Mouse (Mus musculus) lung, embryonic 14.5 days (tissue): ENCODE measurements around the gene Lif. TPM values are rescaled to one million over a fixed set of nuclear protein-coding genes. Genes with fewer than 3 reads are reported as not detected.
A peak's percentile ranks its signal among the peaks of the same experiment; 100 is the strongest.

ENCODE experiments used
- ATAC-seq: fragments of 200-750 bp; cut with Nextera tagmentation; 2 replicates; pipeline ENCODE4 v1.8.0; 2017; ENCODE audit warnings: mild to moderate bottlenecking, moderate TSS enrichment, moderate library complexity; ENCODE audit not compliant: insufficient read depth
- DNase-seq: peaks from one replicate; pipeline ENCODE4 v3.0.0-alpha.2; 2015
- H3K27ac ChIP-seq: fragments of 300-500 bp; sonication (generic); 2 replicates; pipeline ENCODE4 v1.5.1; 2014; ENCODE audit warnings: low read depth, mild to moderate bottlenecking, moderate library complexity
- H3K27me3 ChIP-seq: fragments of 300-500 bp; sonication (generic); 2 replicates; pipeline ENCODE4 v1.6.1; 2014; ENCODE audit warnings: low read length, control low read depth; ENCODE audit not compliant: insufficient read depth
- H3K36me3 ChIP-seq: fragments of 300-500 bp; sonication (generic); 2 replicates; pipeline ENCODE4 v1.6.1; 2014; ENCODE audit warnings: control low read depth; ENCODE audit not compliant: insufficient read depth
- H3K4me1 ChIP-seq: fragments of 300-500 bp; sonication (generic); 2 replicates; pipeline ENCODE4 v1.6.1; 2014; ENCODE audit warnings: antibody characterized with exemption, control low read depth; ENCODE audit not compliant: insufficient read depth
- H3K4me2 ChIP-seq: fragments of 300-500 bp; sonication (generic); 2 replicates; pipeline ENCODE4 v1.6.1; 2014; ENCODE audit warnings: mild to moderate bottlenecking
- H3K4me3 ChIP-seq: fragments of 300-500 bp; sonication (generic); 2 replicates; pipeline ENCODE4 v1.5.1; 2014; ENCODE audit warnings: low read depth, low read length
- H3K9ac ChIP-seq: fragments of 300-500 bp; sonication (generic); 2 replicates; pipeline ENCODE4 v1.6.1; 2014
- H3K9me3 ChIP-seq: fragments of 300-500 bp; sonication (generic); 2 replicates; pipeline ENCODE4 v1.6.1; 2016; ENCODE audit warnings: low read depth, low read length, control low read depth
- CTCF ChIP-seq: IDR thresholded peaks from 2 replicates; pipeline ENCODE4 v1.5.1; 2016; ENCODE audit warnings: antibody characterized with exemption, low read depth
- WGBS: fragments of 180-500 bp; shearing (Covaris S2); extraction: QIAGEN DNeasy Blood & Tissue Kit; methylation state at CpG from one replicate; pipeline ENCODE4 v1.1.7; 2014; 5-methylcytosine and 5-hydroxymethylcytosine counted together
- polyA plus RNA-seq: library from polyadenylated mRNA; unstranded; fragments of >200 nt; fragmentation: Nextera tagmentation; extraction: Ambion mirVana; gene quantifications from 2 replicates; pipeline ENCODE4 v1.2.1, GENCODE M21; 2014

Gene Lif
- polyA plus RNA-seq, 1 experiment from 2014 or later, result 0.33 TPM

DNA sequence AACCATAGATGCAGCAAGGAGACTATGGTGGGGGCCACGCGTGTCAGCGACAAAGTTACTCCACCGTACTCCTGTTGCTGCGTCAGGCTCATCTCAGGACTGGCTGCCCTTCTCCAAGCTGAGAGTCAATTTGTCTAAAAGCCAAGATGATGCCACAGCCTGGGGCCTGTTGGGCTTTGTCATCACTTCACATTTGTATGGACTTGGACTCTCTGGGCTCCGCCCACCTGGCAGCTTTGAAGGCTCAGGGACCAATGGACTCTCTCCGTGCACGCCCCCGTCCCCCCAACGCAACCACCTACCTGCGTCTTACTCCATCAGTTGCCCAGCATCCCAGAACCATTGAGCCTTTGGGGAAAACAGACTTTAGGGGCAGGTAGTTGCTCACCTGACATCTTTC is 14.2 kb downstream of the Lif start:
- DNase-seq (no peak), ATAC-seq (no peak)
- no peak overlapping the region for H3K4me2 ChIP-seq
- H3K4me3 ChIP-seq, result no peak overlapping the region
- H3K27ac ChIP-seq, result no peak overlapping the region; the same call in 1 of the 2 replicates
- peaks cover 36% of the 10 kb centered on the region for H3K27me3 ChIP-seq
- no peak overlapping the region for H3K9ac ChIP-seq
- no peaks in the 10 kb centered on the region for H3K36me3 ChIP-seq
- no peak for TF ChIP-seq CTCF
- no peaks in the 10 kb centered on the region for H3K9me3 ChIP-seq
- WGBS, result 71% methylated on average over 11 of the region's 11 CpGs
- H3K4me1 ChIP-seq, result no peaks in the 10 kb centered on the region; the same call in 1 of the 2 replicates

GRCm38 (mm10) chr11:4276411-4276861 is 19.1 kb downstream of the Lif start:
- Histone ChIP-seq H3K9ac (no peak overlapping the region), H3K4me1 (peaks cover 4% of the 10 kb centered on the region; the same call in 1 of the 2 replicates), H3K4me3 (no peak overlapping the region), H3K27me3 (no peaks in the 10 kb centered on the region), H3K4me2 (no peak overlapping the region), H3K27ac (peak overlapping the region; percentile 26; the same call in 1 of the 2 replicates), H3K9me3 (no peaks in the 10 kb centered on the region), H3K36me3 (no peaks in the 10 kb centered on the region)
- 24% methylated on average over 11 of the region's 11 CpGs for WGBS
- ATAC-seq (peak; percentile 88), DNase-seq (peak; percentile 70)
- no peak for TF ChIP-seq CTCF

DNA sequence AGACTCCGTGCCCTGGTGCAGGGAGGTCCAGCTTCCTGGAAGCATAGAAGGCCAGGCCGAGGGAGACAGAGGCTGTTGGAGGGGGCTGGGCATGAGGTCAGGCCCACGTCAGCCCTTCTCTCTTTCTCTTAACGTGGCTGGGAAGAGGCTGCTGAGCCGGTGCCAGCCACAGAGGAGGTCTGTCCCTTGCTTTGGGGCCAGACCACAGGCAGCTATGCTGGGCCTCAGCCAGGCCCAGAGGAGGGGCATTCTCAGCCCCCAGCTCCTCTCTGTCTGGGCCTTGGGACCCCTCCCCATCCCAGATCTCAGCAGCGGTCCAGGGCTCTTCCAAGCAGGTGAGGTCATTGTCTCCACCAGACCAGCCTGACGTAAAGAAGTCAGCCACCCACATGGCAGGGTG is 22.6 kb downstream of the Lif start:
- Histone ChIP-seq H3K4me2 (no peak overlapping the region), H3K36me3 (no peaks in the 10 kb centered on the region), H3K27me3 (no peaks in the 10 kb centered on the region), H3K27ac (no peak overlapping the region), H3K9ac (no peak overlapping the region), H3K4me1 (peaks cover 4% of the 10 kb centered on the region; the same call in 1 of the 2 replicates), H3K4me3 (no peak overlapping the region), H3K9me3 (no peaks in the 10 kb centered on the region)
- WGBS, result 46% methylated on average over 7 of the region's 7 CpGs
- no peak for DNase-seq
- ATAC-seq, result no peak
- no peak for TF ChIP-seq CTCF

DNA sequence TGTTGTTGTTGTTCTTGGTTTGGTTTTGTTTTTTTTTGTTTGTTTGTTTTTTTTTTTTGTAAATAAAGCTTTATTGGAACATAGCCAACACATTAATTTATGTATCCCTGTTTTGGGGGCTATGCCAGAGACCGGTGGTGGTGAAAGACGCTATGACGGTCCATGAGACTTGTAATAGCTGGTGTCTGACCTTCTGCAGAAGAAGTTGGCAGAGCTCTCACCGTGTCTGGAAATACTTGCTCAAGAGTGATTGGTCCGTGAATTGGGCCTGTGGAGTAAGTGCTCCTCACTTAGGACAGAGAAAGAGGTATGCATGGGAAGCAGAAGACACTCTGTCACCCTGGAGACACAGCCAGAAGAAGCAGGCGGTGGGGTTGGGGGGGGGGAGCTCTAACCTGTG is 24.5 kb downstream of the Lif start:
- Histone ChIP-seq H3K4me3 (no peak overlapping the region), H3K36me3 (no peaks in the 10 kb centered on the region), H3K4me2 (no peak overlapping the region), H3K9me3 (no peaks in the 10 kb centered on the region), H3K27me3 (no peaks in the 10 kb centered on the region), H3K27ac (no peak overlapping the region), H3K4me1 (peaks cover 4% of the 10 kb centered on the region; the same call in 1 of the 2 replicates), H3K9ac (no peak overlapping the region)
- DNase-seq, result no peak
- WGBS, result 63% methylated on average over 6 of the region's 6 CpGs
- no peak for TF ChIP-seq CTCF
- ATAC-seq, result no peak

DNA sequence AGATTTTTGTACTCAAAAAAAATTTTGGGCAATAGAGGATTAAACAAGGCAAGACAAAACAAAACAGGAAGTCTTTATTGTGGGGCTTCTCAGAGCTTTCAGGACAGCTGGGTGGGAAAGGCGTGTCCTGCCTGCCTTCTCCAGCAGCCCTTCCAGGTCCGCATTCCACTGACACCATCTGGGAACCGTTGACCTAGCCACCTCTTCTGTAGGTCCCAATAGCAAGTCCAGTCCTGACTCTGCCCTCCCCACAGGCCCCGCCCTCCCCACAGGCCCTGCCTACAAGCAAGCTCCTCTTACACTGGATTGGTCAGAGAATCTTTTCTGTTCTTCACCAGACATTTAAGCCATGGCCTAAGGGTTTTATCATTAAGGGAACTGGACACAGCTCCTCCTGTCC is 26.3 kb downstream of the Lif start:
- Histone ChIP-seq H3K9ac (no peak overlapping the region), H3K4me1 (peaks cover 4% of the 10 kb centered on the region; the same call in 1 of the 2 replicates), H3K4me2 (no peak overlapping the region), H3K36me3 (no peaks in the 10 kb centered on the region), H3K9me3 (no peaks in the 10 kb centered on the region), H3K27ac (no peak overlapping the region), H3K4me3 (no peak overlapping the region), H3K27me3 (no peaks in the 10 kb centered on the region)
- DNase-seq, result peak; percentile 48
- 15% methylated on average over 4 of the region's 4 CpGs for WGBS
- TF ChIP-seq CTCF, result no peak
- peak; percentile 76 for ATAC-seq

DNA sequence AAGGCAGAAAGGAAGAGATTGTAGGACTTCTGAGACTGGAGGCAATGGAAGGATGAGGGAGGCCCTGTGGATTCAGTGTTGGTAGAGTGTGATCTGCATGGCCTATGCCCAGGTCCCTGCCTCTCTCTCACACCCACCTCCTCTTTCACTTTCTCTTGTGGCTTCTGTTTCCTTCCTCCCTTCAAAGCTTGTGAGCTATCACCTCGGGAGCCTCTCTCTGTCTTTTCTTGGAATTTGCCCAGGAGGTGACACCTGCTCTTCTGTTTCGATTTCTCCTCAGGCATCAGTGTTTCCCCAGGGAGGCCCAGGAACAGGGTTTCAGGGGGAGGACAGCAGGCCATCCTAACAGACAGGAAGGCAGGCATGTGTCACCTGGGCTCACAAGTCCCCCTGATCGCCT is 31.9 kb downstream of the Lif start:
- no peak for ATAC-seq
- WGBS, result 44% methylated on average over 3 of the region's 3 CpGs

GRCm38 (mm10) chr11:4291639-4292038 is 34.3 kb downstream of the Lif start:
- peaks cover 4% of the 10 kb centered on the region; the same call in 1 of the 2 replicates for H3K4me1 ChIP-seq
- 70% methylated on average over 6 of the region's 6 CpGs for WGBS
- H3K4me2 ChIP-seq, result no peak overlapping the region
- H3K9me3 ChIP-seq, result no peaks in the 10 kb centered on the region
- no peak for TF ChIP-seq CTCF
- no peaks in the 10 kb centered on the region for H3K36me3 ChIP-seq
- H3K9ac ChIP-seq, result no peak overlapping the region
- H3K4me3 ChIP-seq, result no peak overlapping the region
- H3K27me3 ChIP-seq, result peaks cover 4% of the 10 kb centered on the region; the same call in 1 of the 2 replicates
- ATAC-seq (no peak), DNase-seq (no peak)
- H3K27ac ChIP-seq, result no peak overlapping the region

More for the DNA sequence above, 31.9 kb downstream of the Lif start:
- Histone ChIP-seq H3K4me3 (no peak overlapping the region), H3K27ac (no peak overlapping the region), H3K4me2 (no peak overlapping the region), H3K27me3 (peaks cover 4% of the 10 kb centered on the region; the same call in 1 of the 2 replicates), H3K9me3 (no peaks in the 10 kb centered on the region), H3K4me1 (no peaks in the 10 kb centered on the region), H3K36me3 (no peaks in the 10 kb centered on the region), H3K9ac (no peak overlapping the region)
- TF ChIP-seq CTCF, result no peak
- no peak for DNase-seq
